Mouse (Mus musculus): ENCODE results near the gene Dusp8.

GRCm38 (mm10) chr7:142092991-142093390, 2.7 kb downstream of the Dusp8 start:
- TF ChIP-seq CTCF (IDR thresholded peaks at IDR 0.05; ENCODE audit: extremely low read depth, insufficient read length, insufficient replicate concordance, low read depth, low read length) (no peak), POLR2A (IDR thresholded peaks at IDR 0.05; ENCODE audit: low read depth, low read length) (no peak)

Measured in small intestine, adult 2 months (tissue).